Mouse (Mus musculus): ENCODE measurements around the gene Calu. TPM values are rescaled to one million over a fixed set of nuclear protein-coding genes. Genes with fewer than 3 reads are reported as not detected.
A peak's percentile ranks its signal among the peaks of the same experiment; 100 is the strongest.
"Not testable (repeated sequence)": the region's sequence is repeated elsewhere in the genome, so short reads cannot be mapped to it uniquely, and the experiment has no call there.

The Calu gene
- 100 to 1,000 TPM; 240 to 254 TPM for total RNA-seq (2021)

DNA sequence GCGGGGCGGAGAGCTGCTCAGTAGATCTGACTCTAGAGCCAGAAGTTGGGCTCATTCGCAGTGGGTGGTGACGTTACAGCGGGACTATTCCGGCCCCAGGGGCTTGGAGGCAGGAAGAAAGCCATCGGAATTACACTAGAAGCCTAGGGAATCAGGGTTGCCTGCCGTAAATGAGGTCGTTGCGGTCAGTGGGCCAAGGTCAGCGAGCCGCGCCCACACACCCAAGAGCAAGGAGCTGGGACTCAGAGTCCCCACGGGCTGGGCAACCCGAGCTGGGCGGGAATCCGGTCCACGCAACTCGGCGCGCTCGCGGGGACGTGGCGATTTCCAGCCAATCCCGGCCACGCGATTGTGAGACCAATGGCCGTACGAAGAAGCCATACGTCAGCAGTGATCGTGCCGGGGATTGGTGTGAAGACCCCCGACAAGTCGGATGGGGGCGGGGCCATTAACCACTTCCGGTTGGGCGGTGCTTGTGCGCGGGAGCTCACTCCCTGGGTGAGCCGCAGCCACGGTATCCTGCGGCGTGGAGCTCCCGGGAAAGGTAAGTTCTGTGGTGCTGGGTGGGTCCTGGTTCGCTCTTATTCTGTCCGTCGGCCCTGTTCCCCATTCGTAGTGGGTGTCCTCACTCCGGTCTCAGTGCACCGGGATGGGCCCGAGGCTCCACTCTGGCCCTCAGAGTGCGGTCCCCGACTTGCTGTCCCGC, at the start of gene Calu:
Gene Calu (plus strand): TSS at position 405 of the 706 bp plus-strand sequence.
- intact Hi-C loops (cut with DNase I), result loop anchor here (5.0 kb wide), 2 partner anchors 84 to 136 kb away; partner anchors contain the start of gene Flnc
- DNase-seq, result peak; percentile 99 to 100

DNA sequence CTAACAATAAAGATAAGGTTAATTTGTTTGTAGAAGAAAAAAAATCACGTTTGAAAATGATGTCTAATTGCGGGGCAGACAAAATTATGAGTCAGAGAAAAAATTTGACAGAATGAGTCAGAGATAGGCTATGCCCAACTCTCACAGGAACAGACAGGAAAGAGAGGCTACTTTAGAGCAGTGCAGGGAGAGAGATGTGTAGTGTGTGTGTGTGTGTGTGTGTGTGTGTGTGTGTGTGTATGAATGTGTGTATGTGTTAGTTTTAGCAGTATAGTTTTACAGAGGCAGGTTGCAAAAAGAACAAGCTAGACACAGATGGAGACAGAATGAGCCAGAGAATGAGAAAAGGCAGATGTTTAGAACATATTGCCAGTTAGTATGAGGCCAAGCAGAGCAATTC, 48.8 kb upstream of the Calu start:
- DNase-seq, result no peak
- intact Hi-C loops (cut with DNase I), result no loop called here

DNA sequence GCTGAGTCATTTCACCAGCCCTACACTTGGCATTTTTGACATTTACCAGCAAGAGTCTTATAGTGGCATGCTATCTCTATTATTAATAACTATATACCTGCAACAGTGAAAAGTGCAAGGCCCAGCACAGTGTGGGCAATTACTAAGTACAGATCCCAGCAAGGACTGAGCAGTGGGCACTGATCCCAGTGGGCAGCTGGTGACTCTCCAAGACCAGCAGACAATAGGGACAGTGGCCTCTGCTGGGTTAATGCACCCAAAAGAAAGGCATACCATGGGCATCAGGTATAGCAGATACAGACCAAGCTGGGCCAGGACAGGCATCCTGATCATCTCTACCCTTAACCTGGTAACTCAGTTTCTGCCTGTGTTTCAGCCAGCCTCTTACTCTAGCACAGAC, 44.6 kb upstream of the Calu start:
- intact Hi-C loops (cut with DNase I), result no loop called here
- no peak for DNase-seq

DNA sequence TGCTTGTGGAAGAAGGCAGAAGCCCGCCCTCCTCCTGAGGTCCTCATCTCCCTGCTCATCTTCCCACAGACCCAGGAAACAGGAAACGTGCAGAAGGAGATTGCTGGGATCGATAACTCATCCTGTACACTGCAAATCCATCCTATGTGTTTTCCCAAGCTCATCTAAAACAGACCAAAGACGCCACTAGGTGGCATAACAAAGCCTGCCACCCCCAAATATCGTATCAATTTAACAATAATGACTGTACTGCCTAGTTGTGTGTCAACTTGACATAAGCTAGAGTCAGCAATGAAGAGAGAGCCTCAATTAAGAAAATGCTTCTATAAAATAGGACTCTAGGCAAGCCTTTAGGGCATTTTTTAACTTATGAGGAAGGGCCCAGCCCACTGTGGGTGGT, 44.1 kb upstream of the Calu start:
- DNase-seq, result no peak
- intact Hi-C loops (cut with DNase I), result no loop called here

DNA sequence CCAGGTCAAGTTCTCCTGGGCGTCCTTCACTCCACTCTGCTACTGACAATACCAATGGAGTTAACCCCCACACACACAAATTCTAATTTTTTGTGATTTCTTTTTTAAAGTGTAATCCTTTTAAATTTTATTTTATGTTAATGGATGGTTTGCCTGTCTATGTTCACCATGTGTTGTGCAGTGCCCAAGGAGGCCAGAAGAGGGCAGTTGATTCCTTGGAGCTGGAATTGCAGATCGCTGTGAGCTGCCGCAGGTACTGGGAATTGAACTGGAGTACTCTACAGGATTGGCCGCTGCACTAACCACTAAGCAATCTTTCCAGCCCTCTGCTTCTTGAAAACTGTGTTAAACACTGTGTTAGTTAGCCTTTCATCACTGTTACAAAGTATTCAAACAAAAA, 42.4 kb upstream of the Calu start:
- intact Hi-C loops (cut with DNase I), result no loop called here

DNA sequence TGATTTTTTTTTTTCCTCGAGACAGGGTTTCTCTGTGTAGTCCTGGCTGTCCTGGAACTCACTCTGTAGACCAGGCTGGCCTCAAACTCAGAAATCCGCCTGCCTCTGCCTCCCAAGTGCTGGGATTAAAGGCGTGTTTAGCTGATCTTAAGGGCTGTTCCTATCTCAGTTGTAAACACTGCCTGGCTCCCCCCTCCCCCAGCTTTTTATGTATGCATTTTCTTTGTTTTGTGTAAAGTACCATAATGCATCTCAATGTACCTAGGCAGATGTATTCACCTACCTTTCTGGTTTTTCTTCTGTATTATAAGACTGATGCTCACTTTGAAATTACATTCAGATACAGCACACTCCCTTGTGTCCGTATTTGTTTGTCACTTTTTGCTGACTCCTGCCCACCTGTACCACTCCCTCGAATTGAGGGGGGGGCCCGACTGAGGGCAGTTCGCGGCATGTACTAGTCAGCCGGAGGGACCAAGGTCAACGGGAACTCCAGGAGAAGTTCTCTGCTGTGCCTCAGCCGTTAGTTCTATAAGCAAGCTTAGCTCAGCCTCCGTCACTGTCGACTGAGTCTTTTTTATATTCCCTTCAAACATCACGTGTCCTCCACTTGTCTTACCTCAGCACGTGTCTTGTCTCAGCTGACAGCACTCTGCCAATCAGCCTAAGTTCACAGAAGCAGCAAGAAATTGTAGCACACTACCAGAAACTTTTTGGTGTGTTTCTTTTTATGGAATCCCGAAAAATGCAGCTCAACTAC, 38.8 kb upstream of the Calu start:
- DNase-seq, result no peak
- intact Hi-C loops (cut with DNase I), result no loop called here

More for the DNA sequence above, 42.4 kb upstream of the Calu start:
- DNase-seq, result no peak

DNA sequence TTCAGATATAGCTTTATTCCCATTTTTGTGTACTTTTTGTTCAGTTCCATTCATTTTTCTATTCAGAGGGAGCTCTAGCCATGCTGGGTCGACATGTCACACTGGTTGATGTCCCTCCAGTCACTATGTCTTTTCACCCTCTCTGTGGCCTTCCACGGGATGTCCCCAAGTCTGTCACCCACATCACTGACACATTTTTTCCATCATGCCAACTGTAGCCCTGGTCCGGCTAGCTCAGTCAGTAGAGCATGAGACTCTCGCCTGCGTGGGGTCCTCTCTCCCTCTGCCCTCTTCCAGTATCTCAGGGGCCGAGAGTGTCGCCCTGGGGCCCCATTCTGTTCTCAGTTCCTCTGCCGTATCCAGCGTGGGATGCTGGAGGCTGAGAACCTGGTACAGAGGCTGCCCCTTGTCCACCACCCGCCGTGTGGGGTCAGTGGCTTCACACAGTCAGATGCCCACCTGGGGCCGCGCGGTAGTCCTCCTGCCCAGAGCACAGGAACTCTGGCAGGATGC, 34.1 kb upstream of the Calu start:
- DNase-seq, result no peak
- intact Hi-C loops (cut with DNase I), result no loop called here

DNA sequence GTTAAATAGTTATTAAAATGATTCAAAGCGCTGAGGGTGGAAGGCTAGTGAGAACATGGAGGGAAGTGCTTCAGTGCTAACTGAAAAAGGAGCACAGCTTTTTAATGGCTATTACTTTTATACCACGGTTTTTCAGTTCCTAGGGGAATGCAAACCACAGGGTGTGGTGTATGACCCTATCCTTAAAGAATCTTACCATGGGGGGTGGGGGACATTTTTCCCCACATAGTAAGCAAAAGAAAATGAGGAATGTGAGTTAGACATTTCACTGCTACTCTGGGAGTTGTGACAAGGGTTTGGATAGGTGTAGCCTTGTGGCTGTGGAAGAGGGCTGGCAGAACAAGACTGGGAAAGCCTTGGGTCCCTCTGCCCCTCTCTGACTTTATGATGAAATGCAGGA, 30.6 kb upstream of the Calu start:
- DNase-seq, result no peak
- intact Hi-C loops (cut with DNase I), result no loop called here

DNA sequence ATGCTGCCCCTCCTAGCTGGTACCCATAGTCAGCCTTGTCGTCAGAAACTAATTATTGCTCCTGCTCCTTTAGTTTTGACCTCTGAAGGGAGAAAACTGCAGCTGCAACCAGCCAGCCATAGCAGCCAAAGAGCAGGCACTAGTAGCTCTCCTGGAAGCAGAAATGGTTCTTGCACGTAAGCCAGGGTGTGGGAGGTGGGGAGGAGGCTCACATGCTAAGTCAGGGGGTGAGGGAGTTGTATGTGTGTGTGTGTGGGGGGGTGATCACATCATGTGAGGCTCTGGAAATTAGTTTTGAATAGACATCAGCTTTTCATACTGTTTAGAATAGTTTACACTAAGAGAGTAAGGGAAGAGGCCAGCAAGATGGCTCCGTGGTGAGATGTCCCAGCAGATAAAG, 29.9 kb upstream of the Calu start:
- intact Hi-C loops (cut with DNase I), result no loop called here
- DNase-seq, result no peak

DNA sequence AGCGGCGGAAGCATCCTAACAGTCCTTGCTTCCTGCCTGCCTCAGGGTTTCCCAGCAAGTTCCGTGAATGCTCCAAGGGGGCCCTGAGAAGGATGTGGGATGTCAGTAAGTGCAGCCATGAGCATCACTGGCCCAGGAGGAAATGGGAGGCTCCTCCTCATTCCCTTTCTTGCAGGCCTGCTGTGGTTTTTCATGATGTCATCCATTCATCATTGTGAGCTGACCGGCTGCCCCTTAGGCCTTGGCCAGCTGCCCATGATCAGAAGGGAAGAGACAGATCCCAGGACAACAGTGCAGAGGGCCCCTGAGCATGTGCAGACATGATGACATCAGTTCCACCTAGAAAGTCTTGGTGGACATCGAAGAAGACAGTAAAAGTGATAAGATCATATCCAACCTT, 29.0 kb upstream of the Calu start, which contains the start of gene Fam71f1:
Gene Fam71f1 (plus strand): TSS at position 262 of the 400 bp plus-strand sequence.
- peak; percentile 3 to 6 for DNase-seq
- intact Hi-C loops (cut with DNase I), result no loop called here

DNA sequence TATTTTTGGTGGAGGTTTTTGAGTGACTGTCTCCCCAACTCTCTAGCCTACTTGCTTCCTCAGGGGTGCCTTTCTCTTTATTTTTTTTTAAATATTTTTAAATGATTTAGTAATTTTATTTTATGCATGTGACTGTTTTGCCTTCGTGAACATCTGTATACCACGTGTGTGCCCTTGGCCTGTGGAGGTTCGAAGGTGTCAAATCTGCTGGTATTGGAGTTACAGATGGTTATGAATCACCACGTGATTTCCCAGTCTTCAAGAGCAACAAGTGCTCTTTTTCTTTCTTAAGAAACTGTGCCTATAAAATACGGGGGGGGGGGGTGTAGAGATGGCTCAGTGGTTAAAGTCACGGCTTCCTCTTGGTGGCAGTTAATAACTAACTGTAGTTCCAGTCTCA, 26.3 kb upstream of the Calu start:
- DNase-seq, result no peak
- intact Hi-C loops (cut with DNase I), result no loop called here

DNA sequence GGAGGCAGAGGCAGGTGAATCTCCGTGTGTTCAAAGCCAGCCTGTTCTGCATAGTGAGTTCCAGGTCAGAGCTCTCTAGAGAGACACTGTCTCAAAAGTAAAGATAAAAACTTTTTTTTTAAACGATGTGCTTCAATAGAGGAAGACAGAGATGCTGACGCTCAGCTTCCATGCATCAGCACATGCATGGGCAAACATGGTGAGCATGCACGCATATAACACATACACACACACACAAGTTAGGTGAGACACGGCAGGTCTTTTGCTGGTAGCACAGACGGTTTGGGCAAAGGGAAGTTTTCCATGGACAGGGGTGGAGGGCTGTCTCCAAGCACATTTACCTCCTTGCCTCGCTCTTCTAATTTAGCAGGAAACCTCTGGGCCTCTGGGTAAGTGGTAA, 25.7 kb upstream of the Calu start:
- no peak for DNase-seq
- intact Hi-C loops (cut with DNase I), result no loop called here

DNA sequence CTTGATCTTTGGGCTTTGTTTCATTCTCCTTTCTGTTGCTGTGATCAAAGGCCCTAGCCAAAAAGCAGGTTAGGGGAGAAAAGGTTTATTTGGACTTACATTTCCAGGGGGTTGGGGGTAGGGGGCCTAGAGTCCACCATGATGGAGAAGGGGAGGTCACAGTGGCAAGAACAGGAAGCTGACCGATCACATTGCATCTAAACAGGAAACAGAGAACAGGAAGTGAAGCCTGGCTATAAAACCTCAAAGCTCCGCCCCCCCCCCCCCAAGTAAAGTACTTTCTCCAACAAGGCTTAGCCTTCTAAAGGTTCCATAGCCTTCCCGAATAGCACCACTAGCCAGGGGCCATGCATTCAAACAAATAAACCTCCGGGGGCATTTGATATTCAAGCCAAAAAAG, 25.1 kb upstream of the Calu start:
- intact Hi-C loops (cut with DNase I), result no loop called here
- DNase-seq, result no peak

DNA sequence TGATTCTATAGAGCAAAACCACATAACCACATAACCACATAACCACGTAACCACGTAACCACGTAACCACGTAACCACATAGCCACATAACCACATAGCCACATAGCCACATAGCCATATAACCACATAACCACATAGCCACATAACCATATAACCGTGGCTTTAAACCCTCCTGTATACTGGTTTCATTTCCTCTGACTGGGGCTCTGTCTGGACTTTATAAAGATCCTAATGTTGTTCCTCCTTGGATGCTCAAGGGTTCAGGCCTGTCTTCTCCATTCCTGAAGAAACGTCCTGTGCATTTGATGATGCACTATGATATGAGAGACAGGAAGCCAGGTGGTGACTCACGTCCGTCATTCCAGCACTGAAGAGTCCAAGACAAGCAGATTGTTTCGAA, 20.9 kb upstream of the Calu start:
- DNase-seq, result no peak
- intact Hi-C loops (cut with DNase I), result no loop called here

DNA sequence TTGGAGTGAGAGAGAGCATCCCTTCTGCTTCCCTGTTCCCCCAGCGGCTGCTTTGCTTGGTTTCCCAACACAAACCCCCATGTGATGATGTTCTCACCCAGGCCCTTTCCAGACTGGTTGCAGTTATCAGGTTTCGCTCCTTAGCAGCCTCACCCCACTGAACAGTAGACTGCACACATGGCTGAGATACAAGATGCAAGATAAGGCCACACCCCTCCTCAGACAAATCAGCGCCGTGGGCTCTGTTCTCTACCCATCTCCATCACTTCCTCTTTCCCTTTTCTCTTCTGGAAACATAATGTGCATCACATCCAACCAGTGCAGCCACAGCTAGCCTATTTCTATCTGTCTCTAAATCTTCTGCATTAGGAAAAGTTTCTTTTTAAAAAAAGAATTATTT, 18.4 kb upstream of the Calu start:
- DNase-seq, result no peak
- intact Hi-C loops (cut with DNase I), result no loop called here

DNA sequence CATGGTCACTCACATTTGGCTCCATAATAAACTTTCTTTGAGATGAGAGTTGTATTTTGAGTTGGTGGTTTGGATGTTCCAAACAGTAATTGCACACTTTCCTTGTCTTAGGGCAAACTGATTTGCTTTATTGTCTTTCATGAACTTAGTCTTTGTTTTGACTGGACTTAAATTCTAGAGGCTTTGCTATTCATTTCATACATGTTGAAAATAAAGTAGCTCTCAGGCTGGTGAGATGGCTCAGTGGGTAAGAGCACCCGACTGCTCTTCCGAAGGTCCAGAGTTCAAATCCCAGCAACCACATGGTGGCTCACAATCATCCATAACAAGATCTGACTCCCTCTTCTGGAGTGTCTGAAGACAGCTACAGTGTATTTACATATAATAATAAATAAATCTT, 1.4 kb upstream of the Calu start:
- not testable (repeated sequence) for DNase-seq
- intact Hi-C loops (cut with DNase I), result loop anchor here (5.0 kb wide), 2 partner anchors 86 to 134 kb away; partner anchors contain the start of gene Flnc

DNA sequence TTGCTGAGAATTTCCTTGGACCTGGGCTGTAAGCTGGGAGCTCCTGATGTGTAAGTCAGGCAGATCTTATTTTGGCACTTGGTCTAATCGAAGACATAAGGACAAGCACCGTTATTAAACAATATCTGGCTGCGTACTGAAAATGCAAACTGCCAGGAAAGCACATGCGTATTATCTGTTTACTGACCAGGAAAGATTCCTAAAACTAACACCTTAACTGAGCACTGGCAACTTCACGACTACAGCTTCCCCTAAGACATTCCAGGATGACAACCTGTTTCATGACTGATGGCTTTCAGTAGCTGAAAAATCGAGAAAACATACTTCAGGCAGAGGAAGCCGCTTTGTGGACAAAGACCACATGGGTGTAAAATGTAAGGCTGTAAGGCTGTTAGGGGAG, 680 bp upstream of the Calu start:
- intact Hi-C loops (cut with DNase I), result loop anchor here (5.0 kb wide), 2 partner anchors 85 to 135 kb away; partner anchors contain the start of gene Flnc
- DNase-seq, result no peak

DNA sequence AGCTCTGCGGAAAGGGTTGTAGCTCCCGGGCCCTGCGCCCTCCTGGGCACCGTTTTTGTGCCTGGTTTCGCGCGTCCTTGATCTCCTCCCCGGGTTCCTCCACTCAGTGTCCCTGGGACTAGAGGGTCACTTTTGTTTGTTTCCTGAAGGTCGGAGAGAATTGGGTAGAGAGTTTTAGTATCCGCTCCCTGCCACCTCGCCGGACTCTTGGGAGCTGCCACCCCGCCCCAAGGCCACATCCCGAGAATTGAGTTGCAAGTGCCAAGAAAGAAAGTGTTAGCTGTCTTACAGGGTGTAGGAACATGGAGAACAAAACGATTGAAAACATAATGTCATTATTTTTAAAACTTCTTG, 479 bp downstream of the Calu start:
- intact Hi-C loops (cut with DNase I), result loop anchor here (5.0 kb wide), 2 partner anchors 84 to 136 kb away; partner anchors contain the start of gene Flnc
- no peak for DNase-seq

DNA sequence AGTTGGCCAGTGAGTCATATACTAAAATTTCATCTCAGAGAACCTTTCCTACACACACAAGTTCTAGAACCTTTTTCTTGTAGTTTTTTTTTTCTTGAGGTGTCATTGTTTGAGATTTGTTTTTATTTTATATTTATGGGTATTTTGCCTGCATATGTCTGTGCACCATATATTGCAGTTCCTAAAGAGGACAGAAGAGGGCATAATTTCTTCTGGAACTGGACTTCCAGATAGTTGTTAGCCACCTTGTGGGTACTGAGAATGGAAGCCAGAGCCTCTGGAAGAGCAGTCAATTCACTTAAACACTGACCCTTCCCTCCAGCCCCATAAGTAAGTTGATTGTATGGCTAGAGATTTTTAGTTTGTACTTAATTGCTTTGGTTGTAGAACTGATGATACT, 3.7 kb downstream of the Calu start:
- no peak for DNase-seq
- intact Hi-C loops (cut with DNase I), result no loop called here

DNA sequence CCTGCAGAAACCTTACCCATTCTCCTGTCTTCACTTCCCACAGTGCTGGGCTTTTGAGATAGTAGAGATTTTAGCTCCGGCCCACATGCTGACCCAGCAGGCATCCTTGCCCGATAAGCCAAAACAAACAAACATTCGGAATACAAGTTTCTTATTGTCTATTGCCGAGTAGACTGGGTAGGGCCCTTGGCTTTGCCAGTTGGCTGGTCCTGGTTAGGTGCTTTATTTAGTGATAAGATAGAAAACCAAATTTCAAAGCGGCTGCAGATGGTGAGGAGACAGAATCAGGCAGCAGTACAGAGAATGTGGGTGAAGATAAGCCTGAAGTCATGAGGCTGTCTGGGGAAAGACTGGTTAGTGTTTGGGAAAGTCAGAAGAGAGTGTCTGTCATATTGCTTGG, 4.9 kb downstream of the Calu start:
- no peak for DNase-seq
- intact Hi-C loops (cut with DNase I), result no loop called here

DNA sequence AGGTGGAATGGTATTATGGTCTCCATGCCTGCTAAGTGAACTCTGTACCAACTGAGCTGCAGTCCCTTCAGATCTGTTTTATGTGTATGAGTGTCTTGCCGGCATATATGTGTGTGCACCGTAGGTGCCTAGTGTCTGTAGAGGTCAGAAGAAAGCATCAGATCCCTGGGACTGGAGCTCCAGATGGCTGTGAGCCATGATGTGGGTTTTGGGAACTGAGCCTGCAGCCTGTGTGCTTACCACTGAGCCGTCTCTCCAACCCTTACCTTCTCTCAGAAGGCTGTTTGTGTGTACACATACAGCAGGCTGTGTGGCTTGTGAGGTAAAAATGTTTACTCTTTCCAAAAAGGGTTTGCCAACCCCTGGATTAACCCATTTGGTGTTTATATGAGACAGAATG, 11.5 kb downstream of the Calu start:
- intact Hi-C loops (cut with DNase I), result no loop called here
- no peak for DNase-seq

DNA sequence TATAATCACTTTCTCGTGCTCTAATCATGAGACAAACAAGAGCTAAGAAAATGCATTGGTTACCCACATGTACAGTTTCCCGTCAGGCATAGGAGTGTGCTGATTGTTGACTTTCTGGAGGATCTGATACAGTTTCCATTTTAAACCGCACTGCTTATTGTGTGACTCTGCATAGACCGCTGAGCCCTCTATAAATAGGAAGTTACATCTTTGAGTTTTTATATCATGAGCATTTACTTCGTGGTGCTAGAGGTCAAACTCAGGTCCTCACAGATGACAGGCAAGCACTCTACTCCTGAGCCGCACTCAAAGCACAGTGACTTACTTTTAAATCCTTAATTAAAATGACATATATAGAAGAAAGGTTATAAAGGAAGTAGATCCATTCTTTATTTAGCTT, 12.3 kb downstream of the Calu start:
- intact Hi-C loops (cut with DNase I), result loop anchor here (5.0 kb wide), 1 partner anchor 77 kb away; no protein-coding TSS in a partner anchor
- DNase-seq, result no peak
